Mouse (Mus musculus) spleen, adult 12 weeks (tissue): ENCODE results near the gene Sema6c.
"Not testable (repeated sequence)": the region's sequence is repeated elsewhere in the genome, so short reads cannot be mapped to it uniquely, and the experiment has no call there.

Experiments
- DNase-seq: peaks from one replicate; pipeline ENCODE4 v3.0.0; 2022; ENCODE audit warnings: low spot score

The Sema6c gene

DNA sequence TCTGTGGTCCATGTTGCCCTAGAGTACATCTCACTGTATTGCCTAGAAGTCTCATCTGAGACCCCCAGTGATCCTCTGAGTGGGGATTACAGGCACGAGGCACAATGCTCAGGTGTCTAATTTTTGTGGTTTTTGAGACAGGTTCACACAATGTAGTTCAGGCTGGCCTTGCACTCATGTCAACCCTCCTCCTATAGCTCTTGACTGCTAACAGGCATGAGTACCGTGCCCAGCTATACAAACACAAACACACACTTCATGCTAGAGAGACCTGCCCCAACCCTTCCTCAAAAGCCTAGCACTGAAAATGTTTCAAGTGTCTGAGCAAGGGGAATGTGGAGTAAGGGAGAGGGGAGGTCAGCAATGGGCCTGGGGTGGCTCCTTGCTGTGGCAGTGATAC, 25.8 kb downstream of the Sema6c start:
- no peak for DNase-seq

DNA sequence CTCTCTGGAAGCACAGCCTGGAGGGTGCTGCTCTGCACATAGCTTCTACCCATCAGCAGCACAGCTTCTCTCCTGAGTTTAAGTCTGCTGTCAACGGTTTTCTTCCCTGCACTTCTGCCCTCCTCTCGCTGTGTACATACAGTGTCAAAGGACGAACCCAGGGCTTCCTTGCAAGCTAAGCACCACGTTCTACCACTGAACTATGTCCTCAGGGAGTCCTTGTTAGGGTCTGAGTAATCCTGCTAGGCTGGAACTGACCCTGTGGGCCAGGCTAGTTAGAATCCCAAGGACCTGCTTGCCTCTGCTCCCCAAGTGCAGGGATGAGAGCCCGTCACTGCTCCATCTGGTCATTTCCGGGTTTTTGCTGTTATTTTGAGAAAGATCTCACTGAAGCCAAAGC, 26.6 kb downstream of the Sema6c start:
- no peak for DNase-seq

DNA sequence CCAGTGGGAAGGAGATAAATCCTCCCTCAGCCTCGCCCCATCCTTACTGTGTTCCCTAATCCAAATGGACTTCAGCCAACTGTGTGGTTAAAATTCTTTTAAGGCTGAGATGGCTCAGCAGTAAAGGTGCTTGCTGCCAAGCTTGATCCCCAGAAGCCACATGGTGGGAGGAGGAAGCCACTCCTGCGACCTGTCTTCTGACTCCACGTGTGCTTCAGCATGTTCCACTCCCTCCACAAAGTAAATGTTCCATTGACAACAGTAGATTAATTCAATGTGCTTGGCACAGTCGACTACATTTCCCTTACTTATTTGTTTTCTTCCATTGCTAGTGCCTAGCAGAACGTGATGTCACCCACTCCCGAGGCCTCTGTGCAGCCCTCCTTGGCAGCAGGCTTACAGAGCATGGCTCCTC, 34.5 kb downstream of the Sema6c start:
- no peak for DNase-seq

DNA sequence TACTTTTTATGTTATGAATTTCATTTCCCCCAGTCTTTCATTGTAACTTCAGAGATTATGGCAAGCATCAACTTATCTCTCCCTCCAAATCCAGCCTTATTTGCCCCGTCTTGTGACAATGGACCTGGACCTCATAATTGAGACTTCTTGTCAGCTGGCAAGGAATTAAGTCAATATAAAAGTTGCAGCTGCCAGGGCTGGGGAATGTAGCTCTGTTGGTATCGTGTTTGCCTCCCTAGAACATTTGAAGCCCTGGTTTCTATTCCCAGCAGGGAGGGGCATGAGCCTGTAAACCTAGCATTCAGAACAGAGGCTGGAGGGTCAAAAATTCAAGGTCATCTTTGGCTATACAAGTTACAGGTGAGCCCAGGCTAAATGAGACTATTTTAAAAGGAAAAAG, 35.5 kb downstream of the Sema6c start:
- DNase-seq: no peak

DNA sequence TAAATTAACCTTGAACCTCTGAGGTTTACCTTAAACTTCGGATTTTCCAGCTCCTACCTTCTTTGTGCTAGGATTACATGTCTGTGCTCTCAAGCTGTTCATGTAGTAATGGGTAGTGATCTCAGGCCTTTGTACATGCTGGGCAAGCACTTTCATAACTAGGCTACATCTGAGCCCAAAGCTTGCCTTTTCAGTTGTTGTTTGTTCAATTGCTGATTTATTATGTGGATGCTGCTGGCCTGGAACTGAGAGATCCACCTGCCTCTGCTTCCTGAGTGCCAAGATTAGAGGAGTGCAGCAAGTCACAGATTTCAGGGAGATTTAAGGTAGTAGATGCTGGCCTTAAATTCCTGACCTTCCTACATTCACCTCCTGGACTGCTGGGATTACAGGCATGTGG, 38.8 kb downstream of the Sema6c start:
- DNase-seq: no peak

DNA sequence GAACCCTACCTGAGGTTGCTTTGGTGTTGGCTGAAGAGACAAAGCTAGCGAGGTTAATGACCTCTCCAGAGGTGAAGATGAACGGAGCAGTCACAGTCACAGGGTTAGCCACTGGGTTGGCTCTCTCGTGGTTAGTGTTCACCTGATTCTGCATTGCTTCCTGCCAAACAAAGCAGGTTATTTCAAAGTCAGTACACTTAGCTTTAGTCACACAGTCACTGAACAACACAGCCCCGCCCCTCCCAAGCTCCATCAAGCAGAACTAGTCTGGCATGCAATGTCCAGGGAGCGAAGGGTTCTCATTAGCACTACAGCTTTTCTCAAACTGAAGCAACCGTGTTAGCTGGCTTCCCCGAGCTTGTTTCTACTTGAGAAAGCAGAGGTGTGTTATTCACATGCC, 39.9 kb downstream of the Sema6c start:
- DNase-seq: no peak

DNA sequence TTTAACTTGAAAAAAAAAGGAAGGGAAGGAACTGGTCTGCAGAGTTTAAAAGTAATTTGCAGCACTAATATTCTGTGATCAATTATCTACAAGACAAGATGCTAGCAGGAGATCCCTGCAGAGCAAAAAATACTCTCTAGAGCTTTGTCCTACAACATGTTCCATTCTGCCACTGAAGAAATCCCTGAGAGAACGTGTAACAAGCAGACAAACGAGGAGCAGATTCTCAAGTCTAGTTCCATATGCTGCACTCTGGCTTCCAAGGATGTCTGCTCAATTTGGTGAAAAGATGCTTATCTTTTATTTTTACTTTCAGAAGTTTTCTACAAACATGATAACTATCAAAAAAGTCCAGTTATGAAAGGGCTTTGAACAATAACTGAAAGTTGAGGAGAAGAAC, 40.3 kb downstream of the Sema6c start:
- no peak for DNase-seq

DNA sequence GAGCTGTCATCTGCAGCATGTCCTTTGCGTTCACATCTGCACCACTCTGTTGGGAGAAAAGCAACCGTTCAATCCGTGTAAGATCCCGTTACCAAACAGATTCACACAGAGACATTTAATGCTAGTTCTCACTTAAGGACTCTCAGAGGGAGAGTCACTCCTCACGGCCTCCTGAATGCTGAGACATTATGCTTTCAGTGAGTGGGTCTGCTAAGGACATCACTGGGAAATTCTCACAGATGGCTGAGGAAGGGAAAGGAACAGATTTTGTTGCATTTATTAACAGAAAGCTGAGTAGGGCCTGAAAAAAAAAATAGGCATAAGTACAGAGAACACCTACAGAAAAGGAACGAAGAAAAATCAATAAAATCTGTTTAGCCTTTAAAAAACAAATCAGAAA, 43.6 kb downstream of the Sema6c start:
- DNase-seq: no peak

DNA sequence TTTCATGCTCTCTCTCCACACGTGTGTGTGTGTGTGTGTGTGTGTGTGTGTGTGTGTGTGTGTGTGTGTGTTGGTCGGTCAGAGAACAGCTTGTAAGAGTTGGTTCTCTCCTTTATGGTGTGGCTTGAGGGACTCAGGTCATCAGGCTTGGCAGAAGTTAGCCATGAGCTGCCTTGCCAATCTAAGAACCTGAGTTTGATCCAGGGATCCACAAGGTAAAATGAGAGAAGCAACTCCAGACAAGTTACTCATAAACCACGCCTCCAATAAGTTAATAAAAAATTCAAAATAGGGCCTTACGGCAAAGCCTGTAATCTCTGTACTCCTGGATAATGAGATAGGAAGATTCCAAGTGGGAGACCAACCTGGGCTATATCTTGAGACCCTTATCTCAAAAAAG, 48.0 kb downstream of the Sema6c start:
- DNase-seq: no peak

DNA sequence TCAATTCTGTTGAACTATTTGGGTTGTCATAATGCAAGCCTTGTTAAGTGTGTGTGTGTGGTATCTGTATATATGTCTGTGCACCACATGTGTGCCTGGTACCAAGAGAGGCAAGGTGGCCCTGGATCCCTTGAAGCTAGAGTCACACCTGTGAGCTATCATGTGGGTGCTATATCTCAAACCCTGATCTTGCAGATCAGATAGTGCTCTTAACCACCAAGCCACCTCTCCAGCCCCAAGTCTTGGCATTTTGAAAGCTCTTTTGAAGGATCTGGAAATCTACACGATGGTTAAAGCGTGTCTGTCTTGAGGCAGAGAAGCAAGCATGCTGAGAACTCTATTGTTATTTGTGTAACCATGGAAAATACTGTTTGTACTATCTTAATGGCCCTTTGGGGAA, 50.3 kb downstream of the Sema6c start:
- DNase-seq: no peak

DNA sequence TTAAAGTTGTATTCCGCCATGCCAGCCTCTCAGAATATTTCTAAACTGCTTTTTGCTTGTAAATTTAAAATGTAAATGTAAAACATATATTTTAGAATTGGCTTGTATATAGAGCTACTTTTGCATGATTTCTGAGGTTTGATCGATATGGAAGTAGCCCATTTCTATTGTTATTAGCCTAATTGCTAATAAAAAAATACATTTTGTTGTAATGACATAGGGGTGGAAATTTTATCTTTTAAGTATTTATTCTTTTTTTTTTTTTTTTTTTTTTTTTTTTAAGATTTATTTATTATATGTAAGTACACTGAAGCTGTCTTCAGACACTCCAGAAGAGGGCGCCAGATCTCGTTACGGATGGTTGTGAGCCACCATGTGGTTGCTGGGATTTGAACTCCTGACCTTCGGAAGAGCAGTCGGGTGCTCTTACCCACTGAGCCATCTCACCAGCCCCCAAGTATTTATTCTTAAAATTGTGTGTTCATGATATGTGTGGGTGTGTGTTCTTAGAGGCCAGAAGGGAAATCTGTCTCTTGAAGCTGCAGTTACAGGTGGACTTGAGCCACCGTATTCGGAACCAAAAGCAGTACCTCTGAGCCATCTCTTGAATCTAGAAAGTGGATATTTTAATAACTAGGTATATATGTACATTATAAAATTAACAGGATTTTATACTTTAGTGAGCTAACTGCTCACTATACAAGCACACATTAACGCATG, 52.8 kb downstream of the Sema6c start:
- DNase-seq: not testable (repeated sequence)

DNA sequence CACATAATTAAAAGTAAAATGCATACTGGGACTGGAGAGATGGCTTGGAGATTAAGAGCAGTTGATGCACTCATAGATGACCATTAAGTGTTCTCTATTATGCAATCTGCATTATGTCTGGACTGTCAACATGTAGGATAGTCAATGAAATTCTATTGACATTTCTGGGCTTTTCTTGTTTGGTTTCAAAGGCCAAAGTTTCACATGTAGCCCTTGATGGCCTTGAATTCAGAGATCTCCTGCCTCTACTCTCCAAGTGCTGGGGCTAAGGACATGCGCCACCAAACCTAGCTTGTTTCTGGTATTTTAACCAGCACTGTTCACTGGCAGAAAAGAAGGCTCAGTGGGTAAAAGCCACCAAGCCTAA, 53.3 kb downstream of the Sema6c start:
- no peak for DNase-seq

DNA sequence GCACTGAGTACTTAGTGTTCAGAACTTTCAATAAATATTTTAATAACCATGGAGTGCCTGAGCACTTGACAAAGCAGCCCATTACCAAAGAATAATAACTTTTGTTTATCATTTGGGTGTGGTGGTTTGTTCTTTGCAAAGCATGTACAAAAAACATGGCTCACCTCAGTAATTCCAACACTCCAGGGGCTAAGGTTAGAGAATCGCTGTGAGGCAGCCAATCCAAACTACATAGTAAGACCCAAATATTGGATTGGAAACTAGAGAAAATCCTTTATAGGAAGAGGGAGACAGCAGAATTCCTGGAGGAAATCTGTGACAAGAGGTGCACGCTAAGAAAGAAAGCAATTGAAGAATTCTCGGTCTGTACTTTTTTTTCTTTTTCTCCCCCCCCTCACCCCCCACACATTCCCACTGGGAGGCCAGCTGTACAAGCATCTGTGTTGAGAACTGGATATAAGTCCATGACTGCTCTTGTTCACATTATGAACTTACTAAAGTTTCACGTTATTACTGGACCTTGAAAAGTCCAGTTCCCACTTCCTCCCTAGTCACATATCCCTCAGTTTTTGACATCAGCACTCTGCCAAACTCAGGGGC, 56.5 kb downstream of the Sema6c start:
- DNase-seq: no peak

DNA sequence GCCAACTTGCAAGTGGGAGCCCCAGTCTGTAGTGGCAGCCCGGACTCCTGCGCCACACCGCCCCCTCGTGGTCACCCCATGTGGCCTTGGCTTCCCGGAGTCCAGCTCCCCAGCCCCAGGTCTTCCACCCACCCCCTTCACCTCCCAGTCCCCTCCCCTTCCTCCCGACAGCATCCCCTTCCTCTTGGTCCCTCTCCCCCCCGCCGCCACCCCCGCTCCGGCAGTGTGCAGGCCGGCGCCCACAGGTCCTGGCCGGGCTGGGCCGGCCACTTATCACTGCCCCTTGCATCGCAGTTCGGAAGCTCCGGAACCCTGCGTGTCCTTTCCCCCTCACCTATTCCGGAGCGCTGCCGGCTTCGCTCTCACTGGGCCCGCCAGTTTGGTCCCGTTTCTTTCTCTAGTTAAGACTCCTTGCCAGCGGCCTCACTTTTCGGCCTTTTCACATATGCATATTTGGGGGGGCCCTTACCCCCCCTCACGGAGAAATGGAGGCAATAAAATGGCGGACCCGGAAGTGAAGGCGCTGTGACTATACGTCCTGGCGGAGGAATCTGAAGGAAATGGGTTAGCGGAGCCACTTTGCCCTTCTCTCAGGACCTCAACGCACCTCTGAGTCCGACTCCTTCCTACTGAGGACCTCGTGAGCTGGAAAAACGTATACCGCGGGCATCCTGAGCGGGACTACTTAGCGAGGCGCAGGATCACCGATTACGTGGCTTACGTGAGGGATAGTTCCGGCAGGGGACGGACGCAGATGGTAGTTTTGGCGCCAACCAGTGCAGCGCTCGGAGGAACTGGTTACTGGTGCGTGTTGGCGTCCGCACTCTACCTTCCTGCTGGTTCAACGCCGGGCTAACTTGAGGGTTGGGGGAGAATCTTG, 57.2 kb downstream of the Sema6c start, which contains the start of gene Gabpb2:
TSS of gene Gabpb2 (minus strand) at position 662 of the 880 bp plus-strand sequence.
- peak; percentile 90 for DNase-seq

DNA sequence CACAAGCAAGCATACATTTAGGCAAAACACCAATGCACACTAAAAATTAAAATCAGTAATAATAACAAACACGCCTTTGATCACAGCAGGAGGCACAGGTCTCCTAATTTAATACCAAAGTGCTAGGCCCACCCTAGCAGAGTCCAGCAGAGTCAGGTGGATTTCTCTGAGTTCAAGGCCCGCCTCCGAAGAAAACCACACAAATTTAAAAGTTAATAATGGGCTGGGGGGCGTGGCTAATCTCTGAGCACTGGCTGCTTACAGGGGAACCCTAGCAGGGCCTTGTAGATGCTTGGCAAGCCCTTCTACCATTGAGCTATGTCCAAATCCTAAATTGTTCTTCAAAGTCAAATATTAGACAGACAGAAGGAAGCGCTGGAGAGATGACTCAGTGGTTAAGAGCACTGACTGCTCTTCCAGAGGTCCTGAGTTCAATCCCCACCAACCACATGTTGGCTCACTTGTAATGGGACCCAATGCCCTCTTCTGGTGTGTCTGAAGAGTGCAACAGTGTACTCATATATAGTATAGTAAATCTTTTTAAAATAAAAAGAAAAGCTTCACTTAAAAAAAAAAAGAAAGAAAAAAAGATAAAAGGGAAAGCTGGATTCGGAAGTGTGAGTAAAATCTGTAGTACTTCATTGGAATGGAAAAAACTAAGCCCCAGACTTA, 58.3 kb downstream of the Sema6c start:
- DNase-seq: peak; percentile 26

DNA sequence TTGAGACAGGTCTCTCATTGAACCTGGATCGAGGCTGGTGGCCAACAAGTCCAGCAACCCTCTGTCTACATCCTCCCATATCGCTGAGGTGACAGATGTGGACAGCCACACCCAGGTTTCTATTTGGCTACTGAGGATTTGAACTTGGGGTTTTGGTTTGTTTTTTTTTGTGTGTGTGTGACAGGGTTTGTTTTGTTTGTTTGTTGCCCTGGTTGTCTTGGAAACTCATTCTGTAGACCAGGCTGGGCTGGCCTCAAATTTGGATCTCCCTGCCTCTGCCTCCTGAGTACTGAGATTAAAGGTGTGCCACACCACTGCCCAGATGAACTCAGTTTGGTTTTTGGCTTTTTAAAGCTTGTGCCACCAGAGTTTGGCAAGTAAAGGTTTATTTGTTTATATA, 62.8 kb downstream of the Sema6c start:
- no peak for DNase-seq
